ENCODE assay signal across 17 mouse cellular contexts in genomic region chr6:145654062-145654836, GRCm38 (mm10). TPM values are rescaled to one million over a fixed set of nuclear protein-coding genes. Genes with fewer than 3 reads are reported as not detected.
DNase-seq lines count a peak whose midpoint lies in the region; ATAC-seq lines count a peak whose summit lies in the region.
"Had no signal": no experiment of that assay in that cellular context is flagged by ENCODE, and none has a peak within 500 bp of the region (broad histone marks: within the 10 kb centered on the region; RNA-seq: fewer than 3 reads in every experiment).

No protein-coding gene starts in this region.

- H3K9me3 ChIP-seq in forebrain, embryonic 12.5 days = 0 out of 2 replicates have a peak, but pooled peaks cover 4% of the 10 kb centered on the region
- no peaks in the 10 kb centered on the region for H3K9me3 ChIP-seq in forebrain, embryonic 15.5 days
- H3K9me3 ChIP-seq in lung, embryonic 16.5 days (ENCODE audit: control insufficient read depth, low read length) = no peaks in the 10 kb centered on the region; the same call in none of the 2 replicates
- H3K9me3 ChIP-seq in midbrain, embryonic 15.5 days = no peaks in the 10 kb centered on the region
- H3K9me3 ChIP-seq: intestine, embryonic 15.5 days; neural tube, embryonic 13.5 days had no signal

- no peak overlapping the region for H3K9ac ChIP-seq in forebrain, embryonic 12.5 days
- no peak overlapping the region for H3K9ac ChIP-seq in forebrain, embryonic 15.5 days (replicated peaks)
- H3K9ac ChIP-seq in lung, embryonic 16.5 days (ENCODE audit: low read length) = no peak overlapping the region
- no peak overlapping the region for H3K9ac ChIP-seq in midbrain, embryonic 15.5 days
- H3K9ac ChIP-seq: intestine, embryonic 15.5 days; neural tube, embryonic 13.5 days had no signal

- ATAC-seq in forebrain, embryonic 12.5 days (ENCODE audit: low FRiP score) = peak; percentile 49; the same call in 1 of the 2 replicates
- no peak; the same call in 1 of the 2 replicates for ATAC-seq in forebrain, embryonic 15.5 days (replicated peaks)
- 0 out of 2 replicates have a peak, but pooled peaks have one; percentile 27 for ATAC-seq in lung, embryonic 16.5 days (ENCODE audit: low read depth)
- ATAC-seq in midbrain, embryonic 15.5 days (replicated peaks) = peak; percentile 68
- ATAC-seq in megakaryocyte progenitor cell, adult 5-6 weeks (replicated peaks; ENCODE audit: poor library complexity) = no peak
- ATAC-seq: intestine, embryonic 15.5 days had no signal

- no peak overlapping the region for H3K4me3 ChIP-seq in forebrain, embryonic 12.5 days (replicated peaks)
- H3K4me3 ChIP-seq in forebrain, embryonic 15.5 days = no peak overlapping the region
- no peak overlapping the region for H3K4me3 ChIP-seq in lung, embryonic 16.5 days (ENCODE audit: low read length)
- H3K4me3 ChIP-seq in midbrain, embryonic 15.5 days = no peak overlapping the region
- H3K4me3 ChIP-seq: intestine, embryonic 15.5 days; neural tube, embryonic 13.5 days had no signal

- H3K27me3 ChIP-seq in forebrain, embryonic 12.5 days = no peaks in the 10 kb centered on the region
- no peaks in the 10 kb centered on the region for H3K27me3 ChIP-seq in forebrain, embryonic 15.5 days
- no peaks in the 10 kb centered on the region for H3K27me3 ChIP-seq in lung, embryonic 16.5 days (ENCODE audit: control insufficient read depth, insufficient read depth, low read depth, low read length)
- H3K27me3 ChIP-seq in midbrain, embryonic 15.5 days (replicated peaks) = no peaks in the 10 kb centered on the region
- H3K27me3 ChIP-seq: intestine, embryonic 15.5 days; neural tube, embryonic 13.5 days had no signal

- DNase-seq in lung, postnatal 25 days (ENCODE audit: low spot score) = no peak
- DNase-seq in brain, adult 2 months (ENCODE audit: low read depth, low spot score) = peak; percentile 17
- DNase-seq in adrenal gland, adult 18-20 months (ENCODE audit: low spot score in 2 of 2) = no peak
- DNase-seq: adrenal gland, adult 8-10 months; cerebellum, adult 11-12 months had no signal

- WGBS in forebrain, embryonic 12.5 days = 75% methylated on average over 8 of the region's 8 CpGs
- WGBS in forebrain, embryonic 15.5 days = 70% methylated on average over 8 of the region's 8 CpGs
- 66% methylated on average over 8 of the region's 8 CpGs for WGBS in lung, embryonic 16.5 days
- 64% methylated on average over 8 of the region's 8 CpGs for WGBS in midbrain, embryonic 15.5 days

- peaks cover 9% of the 10 kb centered on the region; the same call in 1 of the 2 replicates for H3K4me1 ChIP-seq in forebrain, embryonic 12.5 days
- H3K4me1 ChIP-seq in forebrain, embryonic 15.5 days = 0 out of 2 replicates have a peak, but pooled peaks cover 4% of the 10 kb centered on the region
- H3K4me1 ChIP-seq in lung, embryonic 16.5 days (replicated peaks; ENCODE audit: control insufficient read depth, insufficient read depth, low read length) = peaks cover 5% of the 10 kb centered on the region; the same call in 1 of the 2 replicates
- peaks cover 7% of the 10 kb centered on the region for H3K4me1 ChIP-seq in midbrain, embryonic 15.5 days
- H3K4me1 ChIP-seq: intestine, embryonic 15.5 days; neural tube, embryonic 13.5 days had no signal

- no peaks in the 10 kb centered on the region for H3K36me3 ChIP-seq in forebrain, embryonic 12.5 days (replicated peaks)
- no peaks in the 10 kb centered on the region for H3K36me3 ChIP-seq in forebrain, embryonic 15.5 days
- H3K36me3 ChIP-seq in lung, embryonic 16.5 days (ENCODE audit: control insufficient read depth, insufficient read depth, low read length) = no peaks in the 10 kb centered on the region
- no peaks in the 10 kb centered on the region for H3K36me3 ChIP-seq in midbrain, embryonic 15.5 days (replicated peaks)
- H3K36me3 ChIP-seq: intestine, embryonic 15.5 days; neural tube, embryonic 13.5 days had no signal

- no peak overlapping the region for H3K27ac ChIP-seq in forebrain, embryonic 12.5 days
- no peak overlapping the region for H3K27ac ChIP-seq in forebrain, embryonic 15.5 days (replicated peaks)
- H3K27ac ChIP-seq in lung, embryonic 16.5 days (ENCODE audit: low read length) = no peak overlapping the region
- no peak overlapping the region for H3K27ac ChIP-seq in midbrain, embryonic 15.5 days
- H3K27ac ChIP-seq: intestine, embryonic 15.5 days; neural tube, embryonic 13.5 days had no signal

- H3K4me2 ChIP-seq in forebrain, embryonic 12.5 days = no peak overlapping the region
- no peak overlapping the region for H3K4me2 ChIP-seq in forebrain, embryonic 15.5 days (replicated peaks)
- no peak overlapping the region for H3K4me2 ChIP-seq in lung, embryonic 16.5 days (ENCODE audit: low read depth, low read length)
- H3K4me2 ChIP-seq in midbrain, embryonic 15.5 days = no peak overlapping the region
- H3K4me2 ChIP-seq: intestine, embryonic 15.5 days; neural tube, embryonic 13.5 days had no signal

RNA-seq across cellular contexts. Expression of gene Tuba3b, which starts 38.7 kb away (rescaled TPM):
- not detected in 2 replicates for polyA plus RNA-seq in forebrain, embryonic 12.5 days (2016; fragmentation: Nextera tagmentation; extraction: Ambion mirVana)
- polyA plus RNA-seq in forebrain, embryonic 15.5 days (2015; fragmentation: Nextera tagmentation; extraction: Ambion mirVana) = not detected in 2 replicates
- not detected in 2 replicates for polyA plus RNA-seq in lung, embryonic 16.5 days (2015; fragmentation: Nextera tagmentation; extraction: Ambion mirVana)
- not detected in 2 replicates for polyA plus RNA-seq in midbrain, embryonic 15.5 days (2015; fragmentation: Nextera tagmentation; extraction: Ambion mirVana)
- total RNA-seq in megakaryocyte progenitor cell, adult 5-6 weeks (2015) = not detected in 2 replicates
- total RNA-seq in megakaryocyte progenitor cell, adult 5-6 weeks (2017) = not detected in 2 replicates
- not detected for total RNA-seq in adrenal gland, adult 18-20 months (2021)
- total RNA-seq: gastrocnemius, adult 8-10 months; hematopoietic stem cell, adult 5-6 weeks; left cerebral cortex, postnatal 10 days; liver, adult 2 months had no signal
- polyA plus RNA-seq: intestine, embryonic 15.5 days; large intestine, adult 2 months; liver, adult 2 months; neural tube, embryonic 13.5 days had no signal

RNA-seq across cellular contexts. Expression of gene Lmntd1, which starts 40.1 kb away (rescaled TPM):
- 0.29 and 0.47 TPM in 2 replicates for polyA plus RNA-seq in forebrain, embryonic 12.5 days (2016; fragmentation: Nextera tagmentation; extraction: Ambion mirVana)
- 0.50 and 0.83 TPM in 2 replicates for polyA plus RNA-seq in forebrain, embryonic 15.5 days (2015; fragmentation: Nextera tagmentation; extraction: Ambion mirVana)
- polyA plus RNA-seq in lung, embryonic 16.5 days (2015; fragmentation: Nextera tagmentation; extraction: Ambion mirVana) = 0.83 and 1.3 TPM in 2 replicates
- 1.7 and 1.8 TPM in 2 replicates for polyA plus RNA-seq in midbrain, embryonic 15.5 days (2015; fragmentation: Nextera tagmentation; extraction: Ambion mirVana)
- not detected in 2 replicates for total RNA-seq in megakaryocyte progenitor cell, adult 5-6 weeks (2015)
- total RNA-seq in megakaryocyte progenitor cell, adult 5-6 weeks (2017) = not detected in 2 replicates
- total RNA-seq in adrenal gland, adult 18-20 months (2021) = under 1 TPM; 0.51 to 0.66 TPM
- total RNA-seq: hematopoietic stem cell, adult 5-6 weeks; liver, adult 2 months had no signal
- polyA plus RNA-seq: liver, adult 2 months had no signal

Comparison
In these comparisons a context has a peak if more than half of its experiments do, and no peak if none do; other contexts are left out.
1. ATAC-seq: peak in forebrain, embryonic 12.5 days (single experiment), lung, embryonic 16.5 days (single experiment) and midbrain, embryonic 15.5 days (single experiment); none in forebrain, embryonic 15.5 days (single experiment) and megakaryocyte progenitor cell, adult 5-6 weeks (single experiment).